In the genomic region with DNA sequence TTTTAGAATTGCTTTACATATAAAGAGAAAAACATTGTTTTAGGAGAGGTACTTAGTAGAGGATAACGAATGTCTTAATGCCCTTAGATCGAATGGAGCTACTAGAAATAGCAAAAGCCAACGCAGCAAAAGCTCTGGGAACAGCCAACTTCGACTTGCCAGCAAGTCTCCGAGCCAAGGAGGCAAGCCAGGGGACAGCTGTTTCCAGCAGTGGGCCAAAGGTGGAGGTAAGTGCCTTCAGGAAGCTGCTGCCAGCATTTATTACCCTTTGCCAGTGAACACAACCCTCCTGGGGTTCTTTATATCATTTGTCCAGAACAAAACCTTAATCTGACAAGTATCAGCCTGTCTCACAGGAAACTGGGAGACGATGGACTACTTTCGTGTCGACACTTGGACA, we compare ENCODE assay signal across 8 mouse cellular contexts. TPM values are rescaled to one million over a fixed set of nuclear protein-coding genes. Genes with fewer than 3 reads are reported as not detected.
A peak's percentile ranks its signal among the peaks of the same experiment; 100 is the strongest.
DNase-seq lines count a peak whose midpoint lies in the region; ATAC-seq lines count a peak whose summit lies in the region.

No protein-coding gene starts in this region.

- ATAC-seq in heart, embryonic 14.5 days (ENCODE audit: insufficient number of reproducible peaks, insufficient read depth, low FRiP score, low read depth) = no peak
- ATAC-seq in stomach, embryonic 14.5 days (ENCODE audit: insufficient number of reproducible peaks, insufficient read depth, low FRiP score, low read depth) = no peak

- peak overlapping the region; percentile 81 for H3K4me2 ChIP-seq in heart, embryonic 14.5 days (ENCODE audit: low read length)
- H3K4me2 ChIP-seq in stomach, embryonic 14.5 days (replicated peaks; ENCODE audit: low read depth, low read length) = peak overlapping the region; percentile 95

- H3K4me1 ChIP-seq in heart, embryonic 14.5 days (ENCODE audit: control insufficient read depth in 2 of 2, insufficient read depth in 2 of 2, low read length in 2 of 2) = peaks cover 5 to 26% of the 10 kb centered on the region in 2 experiments
- peaks cover 23% of the 10 kb centered on the region for H3K4me1 ChIP-seq in limb, embryonic 10.5 days
- H3K4me1 ChIP-seq in stomach, embryonic 14.5 days (ENCODE audit: control insufficient read depth, insufficient read depth, low read length) = peaks cover 11% of the 10 kb centered on the region

- WGBS in heart, embryonic 14.5 days = 65% methylated on average over 8 of the region's 8 CpGs
- 93% methylated on average over 8 of the region's 8 CpGs for WGBS in limb, embryonic 10.5 days
- 66% methylated on average over 8 of the region's 8 CpGs for WGBS in stomach, embryonic 14.5 days

- H3K9ac ChIP-seq in heart, embryonic 14.5 days (ENCODE audit: low read length) = peak overlapping the region; percentile 96
- peak overlapping the region; percentile 96; the same call in 1 of the 2 replicates for H3K9ac ChIP-seq in stomach, embryonic 14.5 days (replicated peaks; ENCODE audit: low read depth, low read length)

- no peak overlapping the region for H3K27ac ChIP-seq in heart, embryonic 14.5 days (replicated peaks in 1 of 2; ENCODE audit: control insufficient read depth in 1 of 2, insufficient read depth in 1 of 2, low read depth in 2 of 2, low read length in 2 of 2)
- no peak overlapping the region for H3K27ac ChIP-seq in limb, embryonic 10.5 days
- H3K27ac ChIP-seq in stomach, embryonic 14.5 days (ENCODE audit: low read length) = no peak overlapping the region

- peak overlapping the region; percentile 21 to 90 for H3K4me3 ChIP-seq in heart, embryonic 14.5 days (ENCODE audit: control insufficient read depth in 1 of 2, insufficient read depth in 1 of 2, low read depth in 1 of 2, low read length in 2 of 2)
- H3K4me3 ChIP-seq in limb, embryonic 10.5 days = peak overlapping the region; percentile 98
- peak overlapping the region; percentile 100 for H3K4me3 ChIP-seq in stomach, embryonic 14.5 days (ENCODE audit: low read depth, low read length)

- DNase-seq in adrenal gland, adult 2 months = peak; percentile 41
- DNase-seq in adrenal gland, postnatal 25 days = no peak
- DNase-seq in adipocyte (ENCODE audit: low spot score) = peak; percentile 82
- DNase-seq in limb, embryonic 10.5 days (ENCODE audit: low spot score) = no peak
- DNase-seq in left cerebral cortex, adult 8-10 months (ENCODE audit: low spot score in 2 of 2) = no peak
- no peak for DNase-seq in c-Kit-positive CD71-positive TER-119-positive erythroid progenitor cells, embryonic 14.5 days (ENCODE audit: low spot score)

- H3K27me3 ChIP-seq in heart, embryonic 14.5 days (ENCODE audit: control insufficient read depth, insufficient read depth, low read length) = no peaks in the 10 kb centered on the region
- no peaks in the 10 kb centered on the region for H3K27me3 ChIP-seq in limb, embryonic 10.5 days (ENCODE audit: low read depth, poor library complexity, severe bottlenecking)
- no peaks in the 10 kb centered on the region for H3K27me3 ChIP-seq in stomach, embryonic 14.5 days (ENCODE audit: control insufficient read depth, insufficient read depth, low read length)

- no peaks in the 10 kb centered on the region for H3K9me3 ChIP-seq in heart, embryonic 14.5 days (ENCODE audit: control insufficient read depth, low read length)
- H3K9me3 ChIP-seq in limb, embryonic 10.5 days (replicated peaks) = no peaks in the 10 kb centered on the region
- H3K9me3 ChIP-seq in stomach, embryonic 14.5 days (ENCODE audit: control insufficient read depth, low read depth, low read length) = no peaks in the 10 kb centered on the region

- H3K36me3 ChIP-seq in heart, embryonic 14.5 days (ENCODE audit: control insufficient read depth, insufficient read depth, low read length) = peaks cover 43% of the 10 kb centered on the region
- peaks cover 47% of the 10 kb centered on the region for H3K36me3 ChIP-seq in limb, embryonic 10.5 days
- H3K36me3 ChIP-seq in stomach, embryonic 14.5 days (ENCODE audit: control insufficient read depth, insufficient read depth, low read length) = peaks cover 33% of the 10 kb centered on the region

RNA-seq across cellular contexts. Expression of a gene that starts 1.8 kb away (rescaled TPM):
- 100 to 1,000 TPM; 313 to 460 TPM for total RNA-seq in adrenal gland, adult 2 months (2021)
- 2,634 and 2,855 TPM in 2 replicates for polyA plus RNA-seq in adrenal gland, adult 2 months (2012; rRNA removed)
- 603 and 640 TPM in 2 replicates for total RNA-seq in adrenal gland, postnatal 25 days (2021)
- 341 TPM in 2 replicates for polyA plus RNA-seq in heart, embryonic 14.5 days (2014; fragmentation: Nextera tagmentation; extraction: Ambion mirVana)
- polyA plus RNA-seq in limb, embryonic 10.5 days (2016; fragmentation: Nextera tagmentation; extraction: Ambion mirVana) = 299 and 383 TPM in 2 replicates
- 506 and 565 TPM in 2 replicates for polyA plus RNA-seq in stomach, embryonic 14.5 days (2014; fragmentation: Nextera tagmentation; extraction: Ambion mirVana)
- 100 to 1,000 TPM; 218 to 302 (median 272) TPM for total RNA-seq in left cerebral cortex, adult 8-10 months (2022)

RNA-seq across cellular contexts. Expression of a gene that starts 5.5 kb away (rescaled TPM):
- total RNA-seq in adrenal gland, adult 2 months (2021) = 10 to 100 TPM; 85.5 to 97.8 TPM
- 7.0 and 8.6 TPM in 2 replicates for polyA plus RNA-seq in adrenal gland, adult 2 months (2012; rRNA removed)
- 109 TPM in 2 replicates for total RNA-seq in adrenal gland, postnatal 25 days (2021)
- 52.2 and 54.9 TPM in 2 replicates for polyA plus RNA-seq in heart, embryonic 14.5 days (2014; fragmentation: Nextera tagmentation; extraction: Ambion mirVana)
- polyA plus RNA-seq in limb, embryonic 10.5 days (2016; fragmentation: Nextera tagmentation; extraction: Ambion mirVana) = 67.3 and 67.9 TPM in 2 replicates
- 67.7 and 71.7 TPM in 2 replicates for polyA plus RNA-seq in stomach, embryonic 14.5 days (2014; fragmentation: Nextera tagmentation; extraction: Ambion mirVana)
- total RNA-seq in left cerebral cortex, adult 8-10 months (2022) = 10 to 100 TPM; 48.4 to 62.7 (median 56.9) TPM

RNA-seq across cellular contexts. Expression of a gene that starts 10.4 kb away (rescaled TPM):
- total RNA-seq in adrenal gland, adult 2 months (2021) = 100 to 1,000 TPM; 231 to 336 TPM
- 150 and 191 TPM in 2 replicates for polyA plus RNA-seq in adrenal gland, adult 2 months (2012; rRNA removed)
- total RNA-seq in adrenal gland, postnatal 25 days (2021) = 337 and 444 TPM in 2 replicates
- polyA plus RNA-seq in heart, embryonic 14.5 days (2014; fragmentation: Nextera tagmentation; extraction: Ambion mirVana) = 148 and 167 TPM in 2 replicates
- 129 and 133 TPM in 2 replicates for polyA plus RNA-seq in limb, embryonic 10.5 days (2016; fragmentation: Nextera tagmentation; extraction: Ambion mirVana)
- polyA plus RNA-seq in stomach, embryonic 14.5 days (2014; fragmentation: Nextera tagmentation; extraction: Ambion mirVana) = 180 and 186 TPM in 2 replicates
- 100 to 1,000 TPM; 119 to 138 (median 124) TPM for total RNA-seq in left cerebral cortex, adult 8-10 months (2022)

Comparison
In these comparisons a context has a peak if more than half of its experiments do, and no peak if none do; other contexts are left out.
1. DNase-seq: peak in adrenal gland, adult 2 months (single experiment) and adipocyte (single experiment); none in adrenal gland, postnatal 25 days (single experiment), limb, embryonic 10.5 days (single experiment), left cerebral cortex, adult 8-10 months (0 of 2) and c-Kit-positive CD71-positive TER-119-positive erythroid progenitor cells, embryonic 14.5 days (single experiment).
2. Peak in every context shown above with its lines, with median percentiles within 50 percentile points of each other: H3K4me3 ChIP-seq.